16 mouse cellular contexts compared by ENCODE assay signal in the genomic region with DNA sequence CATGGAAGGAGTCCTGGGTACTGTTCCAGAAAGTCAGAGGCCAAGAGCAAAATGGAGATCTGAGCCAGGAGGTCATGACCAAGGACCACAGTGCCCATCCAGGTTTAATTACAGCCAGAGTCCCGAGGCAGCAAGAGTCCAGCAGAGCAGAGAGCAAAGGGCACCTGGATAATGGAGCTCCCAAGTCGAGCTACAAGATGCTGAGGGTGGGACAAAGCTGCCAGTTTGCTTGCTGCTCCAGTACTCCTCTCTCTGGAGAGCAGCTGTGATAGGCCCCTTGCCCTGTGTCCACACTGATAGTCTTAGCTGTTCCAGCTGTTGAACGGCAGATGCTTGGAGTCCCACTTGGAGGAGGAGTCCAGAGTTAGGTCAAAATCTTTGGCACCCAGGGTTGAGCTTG.
A peak's percentile ranks its signal among the peaks of the same experiment; 100 is the strongest.
DNase-seq lines count a peak whose midpoint lies in the region; ATAC-seq and TF ChIP-seq lines count a peak whose summit lies in the region.
"Had no signal": no experiment of that assay in that cellular context is flagged by ENCODE, and none has a peak within 500 bp of the region (broad histone marks: within the 10 kb centered on the region; RNA-seq: fewer than 3 reads in every experiment).

No protein-coding gene starts in this region.

- H3K27me3 ChIP-seq in lung, embryonic 14.5 days (ENCODE audit: insufficient read depth, low read length), result peaks cover 10% of the 10 kb centered on the region
- no peaks in the 10 kb centered on the region for H3K27me3 ChIP-seq in limb, embryonic 11.5 days (ENCODE audit: control insufficient read depth, insufficient read depth, low read length)
- H3K27me3 ChIP-seq in midbrain, postnatal 0 days (ENCODE audit: insufficient read depth, low read length), result no peaks in the 10 kb centered on the region
- H3K27me3 ChIP-seq: liver, embryonic 15.5 days; Patski had no signal

- no peak overlapping the region for H3K4me3 ChIP-seq in lung, embryonic 14.5 days (ENCODE audit: low read depth, low read length)
- no peak overlapping the region for H3K4me3 ChIP-seq in limb, embryonic 11.5 days (ENCODE audit: low read depth, low read length)
- H3K4me3 ChIP-seq in midbrain, postnatal 0 days (ENCODE audit: low read depth, low read length), result no peak overlapping the region
- H3K4me3 ChIP-seq: forebrain, embryonic 12.5 days; gastrocnemius, adult 2 months; liver, embryonic 15.5 days had no signal

- H3K27ac ChIP-seq in lung, embryonic 14.5 days (ENCODE audit: low read depth), result no peak overlapping the region
- H3K27ac ChIP-seq in limb, embryonic 11.5 days (replicated peaks; ENCODE audit: low read depth, low read length), result 0 out of 2 replicates have a peak overlapping the region, but pooled peaks have one; percentile 45
- H3K27ac ChIP-seq in midbrain, postnatal 0 days (ENCODE audit: low read depth, low read length), result no peak overlapping the region
- H3K27ac ChIP-seq: gastrocnemius, adult 2 months; hindbrain, postnatal 0 days; liver, embryonic 15.5 days; macrophage had no signal

- no peaks in the 10 kb centered on the region for H3K36me3 ChIP-seq in lung, embryonic 14.5 days (ENCODE audit: insufficient read depth)
- no peaks in the 10 kb centered on the region for H3K36me3 ChIP-seq in limb, embryonic 11.5 days (ENCODE audit: control insufficient read depth, insufficient read depth, low read length)
- no peaks in the 10 kb centered on the region for H3K36me3 ChIP-seq in midbrain, postnatal 0 days (ENCODE audit: insufficient read depth, low read length)
- H3K36me3 ChIP-seq: forebrain, embryonic 12.5 days; liver, embryonic 15.5 days had no signal

- 0 out of 2 replicates have a peak, but pooled peaks cover 3% of the 10 kb centered on the region for H3K4me1 ChIP-seq in lung, embryonic 14.5 days (ENCODE audit: insufficient read depth)
- peaks cover 26% of the 10 kb centered on the region for H3K4me1 ChIP-seq in limb, embryonic 11.5 days (ENCODE audit: control insufficient read depth, insufficient read depth, low read length)
- no peaks in the 10 kb centered on the region; the same call in 1 of the 2 replicates for H3K4me1 ChIP-seq in midbrain, postnatal 0 days (ENCODE audit: insufficient read depth, low read length)
- H3K4me1 ChIP-seq: liver, embryonic 15.5 days had no signal

- DNase-seq in embryo, embryonic 10.5 days (ENCODE audit: low spot score), result peak; percentile 22
- no peak for DNase-seq in embryo, embryonic 11 days
- DNase-seq in lung, embryonic 14.5 days, result peak; percentile 19
- DNase-seq in lung, postnatal 25 days (ENCODE audit: low spot score), result no peak
- peak; percentile 88 for DNase-seq in kidney, adult 9 months
- DNase-seq in limb, embryonic 11.5 days (ENCODE audit: low spot score), result no peak
- DNase-seq in right cerebral cortex, postnatal 4 days, result no peak
- DNase-seq in midbrain, postnatal 0 days (ENCODE audit: low spot score), result no peak
- DNase-seq: cerebellum, adult 2 months; gastrocnemius, adult 2 months; thymus, adult 18-20 months had no signal

- H3K9me3 ChIP-seq in lung, embryonic 14.5 days (ENCODE audit: low read depth, low read length), result no peaks in the 10 kb centered on the region
- no peaks in the 10 kb centered on the region for H3K9me3 ChIP-seq in limb, embryonic 11.5 days (ENCODE audit: control insufficient read depth, low read length)
- no peaks in the 10 kb centered on the region for H3K9me3 ChIP-seq in midbrain, postnatal 0 days (ENCODE audit: low read length)
- H3K9me3 ChIP-seq: forebrain, embryonic 12.5 days; liver, embryonic 15.5 days had no signal

- 35% methylated on average over 3 of the region's 3 CpGs for WGBS in lung, embryonic 14.5 days
- WGBS in limb, embryonic 11.5 days, result 27% methylated on average over 3 of the region's 3 CpGs
- WGBS in midbrain, postnatal 0 days, result 64% methylated on average over 3 of the region's 3 CpGs

- ATAC-seq in lung, embryonic 14.5 days (ENCODE audit: insufficient read depth), result no peak
- ATAC-seq in limb, embryonic 11.5 days (ENCODE audit: insufficient number of reproducible peaks, low FRiP score, low TSS enrichment, low read depth), result no peak
- no peak for ATAC-seq in midbrain, postnatal 0 days (ENCODE audit: low FRiP score)
- ATAC-seq: hindbrain, postnatal 0 days; Patski had no signal

- no peak overlapping the region for H3K9ac ChIP-seq in lung, embryonic 14.5 days
- H3K9ac ChIP-seq in limb, embryonic 11.5 days (ENCODE audit: low read length), result no peak overlapping the region
- H3K9ac ChIP-seq in midbrain, postnatal 0 days (replicated peaks; ENCODE audit: low read length, poor library complexity, severe bottlenecking), result no peak overlapping the region
- H3K9ac ChIP-seq: forebrain, embryonic 12.5 days; liver, embryonic 15.5 days had no signal

- TF ChIP-seq CTCF in lung, embryonic 14.5 days (IDR thresholded peaks at IDR 0.05; ENCODE audit: low read depth), result no peak
- TF ChIP-seq CTCF in midbrain, postnatal 0 days (IDR thresholded peaks at IDR 0.05), result no peak

- H3K4me2 ChIP-seq in lung, embryonic 14.5 days, result no peak overlapping the region
- no peak overlapping the region for H3K4me2 ChIP-seq in limb, embryonic 11.5 days (ENCODE audit: low read depth, severe bottlenecking)
- no peak overlapping the region for H3K4me2 ChIP-seq in midbrain, postnatal 0 days (ENCODE audit: low read depth, low read length, poor library complexity, severe bottlenecking)
- H3K4me2 ChIP-seq: forebrain, embryonic 12.5 days; liver, embryonic 15.5 days had no signal

Comparison
In these comparisons a context has a peak if more than half of its experiments do, and no peak if none do; other contexts are left out.
1. DNase-seq: peak in embryo, embryonic 10.5 days (single experiment), lung, embryonic 14.5 days (single experiment) and kidney, adult 9 months (single experiment); none in embryo, embryonic 11 days (single experiment), lung, postnatal 25 days (single experiment), limb, embryonic 11.5 days (single experiment), right cerebral cortex, postnatal 4 days (single experiment) and midbrain, postnatal 0 days (single experiment).